Mouse (Mus musculus) spleen, embryonic (tissue): ENCODE measurements at regions not wholly inside any gene's neighbourhood (a gene's known extent, or its start where the extent isn't known, plus 50 kb on each side); places are given as distances from the start of the nearest gene placed in this dataset.

ENCODE experiments used
- CTCF ChIA-PET: fragments of 350-600 bp; sonication (Branson Sonifier 250); formaldehyde crosslinking; loops from one replicate; lab custom pipeline; 2022; lab: Charles Lee

DNA sequence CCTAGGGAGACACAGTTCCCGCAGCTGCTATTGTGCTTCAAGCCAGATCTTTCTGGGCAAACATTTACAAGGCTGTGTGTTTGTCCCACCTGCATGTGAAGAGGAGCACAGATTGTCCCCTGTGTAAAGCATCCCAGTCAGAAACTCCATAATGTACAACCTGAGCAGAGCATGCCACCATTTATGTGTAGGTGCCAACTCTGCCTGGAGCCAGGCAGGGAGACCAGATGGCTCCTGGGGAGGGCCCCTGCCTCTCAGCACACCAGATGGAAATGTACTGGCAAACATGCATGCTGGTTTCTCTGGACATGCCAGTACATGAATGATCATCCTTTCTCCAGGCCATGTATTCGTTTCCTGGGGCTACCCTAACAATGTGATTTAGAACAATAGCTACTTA lies 98.6 kb upstream of the Foxp3 start:
- CTCF ChIA-PET: interaction anchor here (0.8 kb wide), 1 partner anchor 260 kb away, joined by 3 read pairs; no protein-coding TSS in a partner anchor

DNA sequence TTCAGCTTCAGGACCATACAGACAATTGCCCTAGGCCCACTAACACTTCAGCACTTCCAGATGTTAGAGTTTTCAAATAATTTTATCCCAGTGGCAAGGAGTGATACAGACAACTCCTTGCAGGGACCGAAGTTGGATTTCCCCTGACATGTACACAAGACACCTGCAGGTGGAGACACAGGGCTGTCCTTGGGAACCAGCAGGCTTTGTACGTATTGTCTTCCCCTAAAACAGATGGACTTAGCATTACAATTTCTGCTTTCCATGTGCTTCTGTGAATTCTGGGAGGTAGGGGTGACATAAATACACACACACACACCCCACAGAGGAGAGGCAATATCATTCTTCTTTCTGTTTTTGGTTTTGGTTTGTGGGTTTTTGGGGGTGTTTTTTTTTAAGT lies 98.2 kb upstream of the Usp27x start:
- CTCF ChIA-PET: no interaction called here

DNA sequence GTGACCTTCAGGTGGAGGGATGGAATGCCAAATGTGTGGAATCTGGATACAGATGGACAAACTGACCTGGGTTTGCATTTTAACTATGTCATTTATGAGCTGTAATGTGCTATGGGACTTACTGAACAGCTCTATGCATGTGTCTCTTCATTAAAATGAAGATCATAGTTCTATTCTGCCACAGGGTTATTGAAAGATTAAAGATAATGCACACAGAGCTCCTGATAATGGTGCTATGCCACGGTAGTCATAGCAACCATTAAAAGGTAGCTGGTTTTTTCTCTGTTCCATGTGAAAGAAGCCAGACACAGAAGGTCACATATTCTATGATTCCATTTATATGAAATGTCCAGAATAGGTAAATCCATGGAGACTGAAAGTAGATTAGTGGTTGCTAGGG lies 94.2 kb upstream of the Usp27x start:
- CTCF ChIA-PET: no interaction called here

DNA sequence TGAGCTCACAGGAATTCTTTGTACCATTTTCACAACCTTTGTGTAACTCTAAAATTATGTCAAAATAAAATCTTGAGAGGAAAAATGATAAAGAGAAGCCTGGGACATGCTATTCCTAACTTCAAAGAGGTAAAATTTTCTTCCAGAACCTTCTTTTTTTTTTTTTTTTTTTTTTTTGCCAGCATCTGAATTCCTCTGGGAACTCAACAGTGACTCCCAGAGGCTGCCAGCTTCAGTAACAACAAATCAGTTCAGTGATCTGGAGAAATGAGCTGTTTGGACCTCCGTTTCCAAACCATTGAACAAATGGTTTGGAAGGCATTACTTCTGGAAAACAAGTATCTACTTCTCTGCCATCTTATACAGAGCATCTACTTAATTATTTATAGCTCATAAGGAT lies 92.4 kb upstream of the Usp27x start:
- CTCF ChIA-PET: interaction anchor here (0.7 kb wide), 1 partner anchor 745 kb away, joined by 16 read pairs; no protein-coding TSS in a partner anchor

DNA sequence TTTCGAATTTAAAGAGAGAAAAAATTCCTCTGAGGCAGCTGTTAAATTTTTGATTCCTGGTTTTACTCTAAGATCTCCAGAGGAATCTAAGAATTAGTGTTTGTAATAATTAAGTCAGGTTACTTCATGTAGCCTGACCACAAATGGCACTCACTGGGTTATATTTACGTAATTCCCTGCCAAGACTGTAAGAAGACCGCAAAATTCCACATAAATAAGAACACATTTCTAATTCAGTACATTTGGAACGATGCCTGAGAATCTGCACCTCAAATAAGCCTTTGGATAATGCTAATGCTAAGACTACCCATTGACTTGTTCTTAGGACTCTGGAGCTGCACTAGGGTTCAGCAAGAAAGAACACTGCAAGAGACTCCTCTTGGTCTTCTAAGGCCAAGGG lies 81.2 kb upstream of the Usp27x start:
- CTCF ChIA-PET: no interaction called here

DNA sequence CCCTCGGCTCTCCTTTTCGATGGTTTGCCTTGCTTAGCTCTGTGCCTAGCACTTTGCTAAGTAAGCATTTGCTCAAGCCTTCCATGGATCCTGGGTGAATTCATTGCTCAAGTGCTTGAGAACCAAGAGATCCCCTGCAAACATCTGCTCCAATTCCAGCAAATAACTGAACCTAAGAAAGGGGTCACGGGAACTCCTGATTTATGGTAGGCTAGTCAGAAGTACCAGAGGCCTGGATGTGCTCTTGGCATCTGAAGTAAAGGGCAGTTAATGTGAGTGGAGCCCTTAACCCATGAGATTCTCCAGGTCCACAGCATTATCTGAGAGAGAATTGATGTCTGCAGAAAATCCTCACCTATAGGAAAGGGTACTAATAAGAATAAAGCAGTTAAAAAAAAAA lies 69.4 kb upstream of the Usp27x start:
- CTCF ChIA-PET: no interaction called here

DNA sequence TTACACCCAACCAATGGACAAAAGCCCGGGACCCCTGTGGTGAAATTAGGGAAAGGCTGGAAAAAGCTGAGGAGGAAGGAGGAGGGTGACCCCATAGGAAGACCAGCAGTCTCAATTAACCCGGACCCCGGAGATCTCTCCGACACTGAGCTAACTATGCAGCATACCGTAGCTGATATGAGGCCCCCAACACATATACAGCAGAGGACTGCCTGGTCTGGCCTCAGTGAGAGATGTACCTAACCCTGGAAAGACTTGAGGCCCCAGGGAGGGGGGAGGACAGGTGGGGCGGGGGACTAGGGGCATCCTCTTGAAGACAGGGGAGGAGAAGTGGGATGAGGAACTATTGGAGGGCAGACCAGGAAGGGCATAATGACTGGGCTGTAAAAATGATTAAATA lies 69.0 kb upstream of the Usp27x start:
- CTCF ChIA-PET: no interaction called here

DNA sequence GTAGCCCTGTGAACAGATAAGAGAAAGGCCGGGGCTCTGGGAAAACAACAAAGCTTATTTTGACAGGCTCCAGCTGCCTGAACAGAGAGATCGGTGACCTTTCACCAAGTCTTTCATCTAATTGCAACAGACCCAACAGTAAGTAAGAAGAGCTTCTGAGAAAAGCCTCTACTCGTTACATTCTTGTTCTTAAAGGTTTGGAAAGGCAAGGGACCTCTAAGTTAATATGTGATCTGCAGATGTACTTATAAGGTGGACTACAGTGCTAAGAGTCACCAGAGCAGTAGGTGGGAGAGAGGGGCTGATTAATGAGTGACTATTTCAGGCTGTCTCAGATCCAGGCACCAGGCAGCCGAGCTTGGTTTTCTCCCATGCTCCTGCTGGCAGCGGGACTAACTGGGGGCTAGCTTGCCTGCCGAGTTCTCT lies 68.4 kb upstream of the Usp27x start:
- CTCF ChIA-PET: no interaction called here

DNA sequence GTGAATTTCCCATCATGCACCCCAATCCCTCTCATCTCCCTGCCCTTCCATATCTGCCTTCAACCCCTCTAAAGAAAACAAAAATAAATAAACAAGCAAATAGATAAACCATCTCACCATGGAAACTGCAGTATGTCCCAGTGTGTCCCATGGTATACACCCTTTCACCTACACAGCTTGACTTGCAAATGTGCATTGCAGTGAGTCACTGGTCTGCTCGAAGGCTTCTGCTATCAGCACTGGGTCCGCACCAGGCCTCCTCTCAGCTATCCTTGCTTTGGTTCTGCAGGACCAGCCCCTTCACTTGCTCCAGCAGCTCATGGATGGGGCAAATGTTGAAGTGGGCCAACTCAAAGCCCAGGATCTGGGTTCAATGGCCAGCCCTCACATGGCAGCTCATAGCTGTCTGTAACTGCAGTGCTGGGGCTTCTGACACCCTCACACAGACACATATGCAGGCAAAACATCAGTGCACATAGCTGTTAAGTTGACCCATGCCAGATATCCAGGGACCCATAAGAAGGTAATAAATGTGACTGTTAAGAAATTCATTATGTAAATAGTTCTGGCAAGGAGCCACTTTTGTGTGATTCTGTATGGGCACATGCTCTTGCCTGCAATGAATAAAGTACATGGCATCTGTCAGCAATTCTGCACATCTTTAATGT lies 59.9 kb upstream of the Usp27x start:
- CTCF ChIA-PET: no interaction called here

DNA sequence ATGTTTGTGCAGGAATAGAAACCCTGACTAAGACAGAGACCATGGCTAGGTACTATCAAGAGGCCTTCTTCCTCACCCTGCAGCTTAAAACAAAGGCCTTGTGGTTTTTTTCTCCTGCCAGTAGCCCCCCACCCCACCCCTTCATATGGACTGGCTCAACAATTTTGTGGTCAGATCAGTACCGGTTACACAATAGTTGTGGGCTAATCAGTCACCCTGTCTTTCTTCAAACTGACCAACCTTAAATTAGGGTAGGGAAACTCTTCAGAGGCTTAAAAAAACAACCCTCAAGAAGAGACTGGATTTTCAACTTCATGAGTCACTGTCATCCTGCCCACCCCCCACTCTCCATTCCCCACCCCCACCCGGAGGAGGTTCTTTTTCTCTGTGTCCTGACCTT lies 58.6 kb upstream of the Usp27x start:
- CTCF ChIA-PET: no interaction called here

DNA sequence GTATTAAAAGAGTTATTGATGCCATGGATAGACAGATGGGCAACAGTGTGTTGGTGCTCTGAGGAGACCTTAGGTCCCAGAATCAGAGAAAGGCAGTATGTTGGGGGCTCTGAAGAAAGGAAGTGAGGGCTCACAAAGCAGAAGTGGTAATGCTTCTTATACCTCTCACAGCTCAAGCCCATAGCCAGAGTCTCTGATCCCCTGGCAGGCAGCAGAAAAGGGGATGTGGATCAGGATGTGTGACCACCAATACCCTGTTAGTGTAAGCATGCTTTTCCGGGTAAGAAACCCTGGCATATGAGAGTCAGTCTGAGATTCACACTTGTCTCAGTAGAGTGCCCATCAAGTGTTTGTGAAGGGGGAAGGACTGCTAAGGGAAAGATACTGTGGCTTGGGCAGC lies 54.8 kb upstream of the Usp27x start:
- CTCF ChIA-PET: no interaction called here

DNA sequence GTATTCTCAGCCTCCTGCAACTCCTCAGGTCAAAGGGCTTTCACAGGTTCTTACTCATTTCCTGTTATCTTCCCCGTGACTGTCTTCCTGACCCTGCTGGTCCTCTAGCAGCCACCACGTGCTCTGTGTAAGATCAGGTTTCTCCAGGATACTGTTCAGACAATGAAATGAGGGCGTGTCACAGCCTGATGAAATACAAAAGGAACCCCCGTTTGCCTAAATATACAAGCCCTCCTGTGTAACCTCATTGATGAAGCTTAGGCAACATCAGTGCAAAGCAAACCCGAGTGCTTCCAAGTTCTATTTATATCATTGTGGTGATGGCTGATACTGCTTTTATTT lies 53.9 kb upstream of the Usp27x start:
- CTCF ChIA-PET: no interaction called here

DNA sequence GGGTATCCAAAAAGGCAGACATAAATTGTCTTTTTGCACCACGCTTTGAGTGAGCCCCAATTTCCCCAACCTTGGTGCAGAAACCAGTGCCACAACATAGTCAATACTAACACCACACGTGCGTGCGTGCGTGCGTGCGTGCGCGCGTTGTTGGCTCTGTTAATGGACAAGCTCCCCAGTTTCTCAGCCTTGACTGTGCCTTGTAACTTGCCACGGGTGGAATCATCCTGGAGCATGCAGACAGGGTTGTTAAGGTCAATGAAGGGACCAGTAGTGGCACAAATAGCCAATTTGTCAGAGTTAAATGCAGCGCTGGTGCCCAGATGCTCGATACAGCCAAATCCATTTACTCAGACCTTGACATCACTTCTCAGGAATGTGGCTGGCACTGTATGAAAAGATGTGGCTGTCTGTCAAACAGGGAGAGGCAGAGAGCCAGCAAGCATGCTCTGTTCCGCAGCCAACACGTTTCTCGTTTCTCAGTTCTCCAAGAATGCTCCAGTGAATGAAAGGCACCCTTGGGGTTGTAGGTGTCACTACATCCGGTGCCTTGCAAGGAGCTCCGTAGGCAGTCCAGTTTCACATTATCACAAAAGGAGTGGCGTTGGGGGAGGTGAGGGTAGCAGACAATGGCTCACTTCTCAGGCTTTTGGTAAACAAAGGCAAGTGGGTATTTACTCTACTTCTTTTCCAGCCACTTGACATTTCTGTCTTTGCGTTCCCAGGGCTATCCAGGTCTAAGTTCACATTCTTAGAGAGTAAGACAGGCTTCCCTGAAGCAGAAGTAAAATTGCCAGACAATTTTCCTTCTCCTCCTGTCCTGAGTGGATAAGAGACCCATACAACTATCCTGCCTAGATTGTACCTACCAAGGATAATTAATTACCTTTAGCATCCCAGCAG lies 53.2 kb upstream of the Usp27x start:
- CTCF ChIA-PET: no interaction called here
